Mouse (Mus musculus): ENCODE results near the gene Npas3.
A peak's percentile ranks its signal among the peaks of the same experiment; 100 is the strongest.

DNA sequence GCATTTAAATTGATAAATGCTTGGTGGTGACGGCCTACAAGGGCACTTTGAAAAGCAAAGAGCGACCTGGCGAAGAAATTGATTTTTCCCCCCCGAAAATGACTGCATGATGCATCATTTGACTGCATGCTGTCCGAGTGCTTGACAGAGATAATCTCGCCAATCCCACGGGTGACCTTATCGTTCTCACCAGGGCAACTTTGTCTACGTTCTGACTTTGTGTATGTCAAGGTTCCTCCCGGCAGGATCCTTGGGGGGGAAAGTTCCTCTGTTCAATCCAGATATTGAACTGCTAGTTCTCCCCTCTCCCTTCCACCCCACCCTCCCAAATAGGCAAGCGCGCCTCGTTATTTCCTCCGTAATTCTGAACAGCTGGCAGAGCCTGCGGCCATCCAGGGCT lies 588.9 kb downstream of the Npas3 start:
- no peak for TF ChIP-seq CTCF (IDR thresholded peaks at IDR 0.05; ENCODE audit: low read depth)
- peak; percentile 95 for TF ChIP-seq EP300 (IDR thresholded peaks at IDR 0.05; ENCODE audit: low read depth)
